Comparison of ENCODE assay signal across 1 mouse cellular context in the genomic region with DNA sequence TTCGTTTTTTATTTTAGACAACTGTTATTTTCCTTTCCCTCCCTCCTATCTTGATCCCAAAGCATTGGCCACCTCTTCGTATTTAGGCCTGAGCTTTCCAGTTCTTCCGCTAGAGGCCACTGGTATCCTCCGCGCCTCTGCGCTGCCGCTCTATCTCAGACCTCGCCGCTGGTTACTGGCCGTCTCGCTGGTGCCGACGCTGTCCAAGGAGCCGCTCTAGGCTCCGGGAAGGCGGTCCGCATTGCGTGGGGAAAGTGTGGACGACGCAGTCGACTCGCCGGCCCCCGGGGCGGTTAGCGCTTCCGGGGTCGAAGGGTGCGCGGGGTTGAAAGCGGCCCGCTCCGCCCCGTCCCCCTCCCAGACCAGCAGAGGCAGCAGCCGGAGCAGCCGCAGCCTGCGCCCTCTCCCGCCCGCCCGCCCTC.
TF ChIP-seq lines count a peak whose summit lies in the region.

A gene (plus strand): TSS at position 357 of the 422 bp plus-strand sequence.

TF ChIP-seq in MEL, 35 proteins besides CTCF, POLR2A, EP300 and RAD21 (continued from another document):
- TF ChIP-seq MYC (IDR thresholded peaks at IDR 0.05; ENCODE audit: low read depth, low read length) (peak; percentile 71; the same call in 1 of the 2 replicates), ZC3H11A (IDR thresholded peaks at IDR 0.05; ENCODE audit: low read depth, low read length) (no peak), ZMIZ1 (IDR thresholded peaks at IDR 0.05; ENCODE audit: low read depth, low read length) (peak; percentile 64), POLR2AphosphoS2 (IDR thresholded peaks at IDR 0.05; ENCODE audit: low read length) (peak; percentile 60), SIN3A (IDR thresholded peaks at IDR 0.05; ENCODE audit: low read length) (peak; percentile 92), MEF2A (IDR thresholded peaks at IDR 0.05; ENCODE audit: extremely low read depth, insufficient replicate concordance, low read depth, low read length, poor library complexity, severe bottlenecking) (no peak), USF2 (IDR thresholded peaks at IDR 0.05; ENCODE audit: borderline replicate concordance in 1 of 2, insufficient read depth in 1 of 2, low read depth in 1 of 2, low read length in 2 of 2) (no peak), MAFK (IDR thresholded peaks at IDR 0.05; ENCODE audit: borderline replicate concordance, low read depth, low read length) (no peak), UBTF (IDR thresholded peaks at IDR 0.05; ENCODE audit: borderline replicate concordance, insufficient read depth, low read depth, low read length) (no peak)
TF ChIP-seq in MEL: peak in this region for 18.
